Mouse (Mus musculus) MEL (cell line): Measurements from ENCODE around the gene Tubgcp3.

Experiments
- CHD1 ChIP-seq: IDR thresholded peaks from 2 replicates; pipeline ENCODE4 v1.6.1; 2012; ENCODE audit warnings: low read depth, mild to moderate bottlenecking, inconsistent platforms, low read length, improper control_type of control experiment
- CTCF ChIP-seq, 3 experiments: IDR thresholded peaks in 2 of 3; conservative IDR thresholded peaks in 1 of 3; 2 replicates each; pipeline ENCODE4 v1.5.1; 2011 to 2012; ENCODE audit warnings: low read length in 3 of 3, low read depth in 2 of 3, mild to moderate bottlenecking in 2 of 3, improper control_type of control experiment in 1 of 3, inconsistent platforms in 1 of 3, mixed read lengths in 1 of 3, moderate library complexity in 1 of 3; ENCODE audit not compliant: control insufficient read depth in 1 of 3, insufficient read depth in 1 of 3, poor library complexity in 1 of 3, severe bottlenecking in 1 of 3
- E2F4 ChIP-seq: IDR thresholded peaks from 2 replicates; pipeline ENCODE4 v1.6.1; 2011; ENCODE audit warnings: low read depth, low read length, improper control_type of control experiment, borderline replicate concordance
- ETS1 ChIP-seq: IDR thresholded peaks from 2 replicates; pipeline ENCODE4 v1.6.1; 2012; ENCODE audit warnings: low read depth, mild to moderate bottlenecking, inconsistent platforms, low read length, improper control_type of control experiment, moderate library complexity
- GATA1 ChIP-seq: IDR thresholded peaks from 2 replicates; pipeline ENCODE4 v1.6.1; 2011; ENCODE audit warnings: low read depth, low read length, improper control_type of control experiment
- MAX ChIP-seq: IDR thresholded peaks from 2 replicates; pipeline ENCODE4 v1.6.1; 2011; ENCODE audit warnings: low read length, improper control_type of control experiment
- MAZ ChIP-seq: IDR thresholded peaks from 2 replicates; pipeline ENCODE4 v1.6.1; 2012; ENCODE audit warnings: low read depth, mild to moderate bottlenecking, inconsistent platforms, low read length, improper control_type of control experiment
- MYC ChIP-seq: IDR thresholded peaks from 2 replicates; pipeline ENCODE4 v1.6.1; 2011; ENCODE audit warnings: low read depth, mild to moderate bottlenecking, low read length, improper control_type of control experiment, moderate library complexity
- POLR2A ChIP-seq, 2 experiments: IDR thresholded peaks; 2 replicates each; pipeline ENCODE4 v1.6.1; 2011 to 2012; ENCODE audit warnings: low read length in 2 of 2, mild to moderate bottlenecking in 2 of 2, control low read depth in 1 of 2, improper control_type of control experiment in 1 of 2, low read depth in 1 of 2, moderate library complexity in 1 of 2; ENCODE audit not compliant: control insufficient read depth in 1 of 2, insufficient read depth in 1 of 2, poor library complexity in 1 of 2
- RCOR1 ChIP-seq: IDR thresholded peaks from 2 replicates; pipeline ENCODE4 v1.6.1; 2012; ENCODE audit warnings: low read depth, mild to moderate bottlenecking, inconsistent platforms, low read length, improper control_type of control experiment
- USF1 ChIP-seq: IDR thresholded peaks from 2 replicates; pipeline ENCODE4 v1.6.1; 2014; ENCODE audit warnings: low read depth, mild to moderate bottlenecking, inconsistent platforms, low read length, improper control_type of control experiment, moderate library complexity
- ZC3H11A ChIP-seq: IDR thresholded peaks from 2 replicates; pipeline ENCODE4 v1.6.1; 2012; ENCODE audit warnings: low read depth, mild to moderate bottlenecking, inconsistent platforms, low read length, improper control_type of control experiment

GRCm38 (mm10) chr8:12702290-12702689, 30.2 kb upstream of the Tubgcp3 start:
- TF ChIP-seq RCOR1 (no peak), MAZ (no peak), MYC (no peak), MAX (no peak), CTCF (IDR thresholded peaks at IDR 0.05 in 2 of 3, conservative IDR thresholded peaks at IDR 0.05 in 1 of 3; ENCODE audit: control insufficient read depth in 1 of 3, insufficient read depth in 1 of 3, low read depth in 2 of 3, low read length in 3 of 3, poor library complexity in 1 of 3, severe bottlenecking in 1 of 3) (no peak), POLR2A (IDR thresholded peaks at IDR 0.05; ENCODE audit: control insufficient read depth in 1 of 2, insufficient read depth in 1 of 2, low read depth in 1 of 2, low read length in 2 of 2, poor library complexity in 1 of 2) (no peak), E2F4 (no peak), ETS1 (no peak), ZC3H11A (no peak), GATA1 (no peak), CHD1 (no peak), USF1 (no peak)
